Mouse (Mus musculus) adrenal gland, postnatal 36 days (tissue): ENCODE measurements around the gene Gm43517. TPM values are rescaled to one million over a fixed set of nuclear protein-coding genes. Genes with fewer than 3 reads are reported as not detected.

Experiments used
- DNase-seq, 2 experiments: peaks; one replicate each; pipeline ENCODE4 v3.0.0; 2021; ENCODE audit warnings: mixed read lengths in 1 of 2
- long read RNA-seq, 2 experiments: library from polyadenylated mRNA; stranded (forward); transcript quantifications; one replicate each; pipeline ENCODE4 v2.0.0; 2021; ENCODE audit warnings: borderline sequencing depth in 2 of 2
- total RNA-seq, 2 experiments: library from RNA; stranded (reverse); gene quantifications; 2 replicates each; pipeline ENCODE4 v1.2.3; 2021

Gene Gm43517
- total RNA-seq: not detected
- long read RNA-seq, experiment 1: 0 reads
- long read RNA-seq, experiment 2: 0 reads

- DNase-seq: no peak
Measured at GRCm38 (mm10) chr12:49384876-49385630, at the start of gene Gm43517. Gene Gm43517, plus strand, starts transcription at chr12:49385174.

- DNase-seq: no peak
Measured at GRCm38 (mm10) chr12:49349697-49350096, 35.3 kb upstream of the Gm43517 start.

- no peak for DNase-seq
Measured at GRCm38 (mm10) chr12:49368931-49369330, 16.0 kb upstream of the Gm43517 start.

GRCm38 (mm10) chr12:49372170-49372569 lies 12.8 kb upstream of the Gm43517 start:
- no peak for DNase-seq

GRCm38 (mm10) chr12:49373176-49373575 lies 11.8 kb upstream of the Gm43517 start:
- DNase-seq: no peak

- DNase-seq: no peak
Measured at GRCm38 (mm10) chr12:49373821-49374605, 11.0 kb upstream of the Gm43517 start.

GRCm38 (mm10) chr12:49374606-49374995 lies 10.4 kb upstream of the Gm43517 start:
- no peak for DNase-seq

GRCm38 (mm10) chr12:49375427-49376317 lies 9.3 kb upstream of the Gm43517 start:
- DNase-seq: no peak

GRCm38 (mm10) chr12:49376318-49376992 lies 8.5 kb upstream of the Gm43517 start:
- DNase-seq: no peak

GRCm38 (mm10) chr12:49377281-49377970 lies 7.5 kb upstream of the Gm43517 start:
- DNase-seq: no peak

- DNase-seq: no peak
Measured at GRCm38 (mm10) chr12:49378920-49379319, 6.1 kb upstream of the Gm43517 start.

GRCm38 (mm10) chr12:49379446-49379845 lies 5.5 kb upstream of the Gm43517 start:
- no peak for DNase-seq

- no peak for DNase-seq
Measured at GRCm38 (mm10) chr12:49380442-49380841, 4.5 kb upstream of the Gm43517 start.

GRCm38 (mm10) chr12:49381031-49381525 lies 3.9 kb upstream of the Gm43517 start:
- DNase-seq: no peak

GRCm38 (mm10) chr12:49381721-49382365 lies 3.1 kb upstream of the Gm43517 start:
- DNase-seq: no peak

GRCm38 (mm10) chr12:49382565-49383520 lies 2.1 kb upstream of the Gm43517 start, which contains the start of gene Foxg1:
Gene Foxg1, plus strand, starts transcription at chr12:49382660.
- no peak for DNase-seq

- DNase-seq: no peak
Measured at GRCm38 (mm10) chr12:49383521-49384133, 1.3 kb upstream of the Gm43517 start.

GRCm38 (mm10) chr12:49384295-49384875 lies 589 bp upstream of the Gm43517 start:
- no peak for DNase-seq
